Mouse (Mus musculus): ENCODE measurements around the gene Ugt1a10.

- no peak for TF ChIP-seq CTCF (IDR thresholded peaks at IDR 0.05; ENCODE audit: low read depth)
- no peak for TF ChIP-seq EP300 (IDR thresholded peaks at IDR 0.05; ENCODE audit: low read depth)
Observed at GRCm38 (mm10) chr1:88200456-88200855, 145.3 kb downstream of the Ugt1a10 start, which contains the start of gene Ugt1a2.
